Mouse (Mus musculus) cortical plate, adult 2 months (tissue): Measurements from ENCODE around the gene Scube3. TPM values are rescaled to one million over a fixed set of nuclear protein-coding genes. Genes with fewer than 3 reads are reported as not detected.

Source experiments
- H3K27ac ChIP-seq: fragments of 200-500 bp; 2 replicates; pipeline ENCODE4 v1.5.1; 2012; ENCODE audit warnings: low read length, control low read depth, inconsistent platforms; ENCODE audit not compliant: insufficient read depth
- H3K4me1 ChIP-seq: fragments of 200-500 bp; 2 replicates; pipeline ENCODE4 v1.6.1; 2011; ENCODE audit warnings: low read length; ENCODE audit not compliant: control insufficient read depth, insufficient read depth
- H3K4me3 ChIP-seq: fragments of 200-500 bp; 2 replicates; pipeline ENCODE4 v1.5.1; 2011; ENCODE audit warnings: mild to moderate bottlenecking, low read length, control low read depth; ENCODE audit not compliant: insufficient read depth
- CTCF ChIP-seq: fragments of 200-500 bp; IDR thresholded peaks from 2 replicates; pipeline ENCODE4 v1.5.1; 2011; ENCODE audit warnings: mild to moderate bottlenecking, control low read depth, low read length; ENCODE audit not compliant: insufficient read depth; ENCODE audit errors: extremely low read depth
- POLR2A ChIP-seq: fragments of 200-500 bp; IDR thresholded peaks from 2 replicates; pipeline ENCODE4 v1.6.1; 2011; ENCODE audit warnings: mild to moderate bottlenecking, low read length, control low read depth; ENCODE audit not compliant: insufficient read depth; ENCODE audit errors: extremely low read depth
- polyA plus RNA-seq: library from polyadenylated mRNA; depleted of rRNA; stranded (reverse); fragments of >200 nt; gene quantifications from 2 replicates; pipeline ENCODE4 v1.2.3, GENCODE M21; 2012

The Scube3 gene
- polyA plus RNA-seq, 1 experiment, result 3.0 TPM

GRCm38 (mm10) chr17:28130391-28131125 is 11.4 kb upstream of the Scube3 start:
- Histone ChIP-seq H3K4me1 (no peaks in the 10 kb centered on the region), H3K4me3 (no peak overlapping the region), H3K27ac (no peak overlapping the region)
- no peak for TF ChIP-seq POLR2A

- no peaks in the 10 kb centered on the region for H3K4me1 ChIP-seq
- no peak overlapping the region for H3K27ac ChIP-seq
- no peak for TF ChIP-seq CTCF
- no peak overlapping the region for H3K4me3 ChIP-seq
Measured at GRCm38 (mm10) chr17:28131156-28131555, 10.8 kb upstream of the Scube3 start.

- no peak for TF ChIP-seq POLR2A
- peak; percentile 61 for TF ChIP-seq CTCF
- Histone ChIP-seq H3K4me1 (no peaks in the 10 kb centered on the region), H3K27ac (no peak overlapping the region), H3K4me3 (no peak overlapping the region)
Measured at GRCm38 (mm10) chr17:28133193-28133592, 8.7 kb upstream of the Scube3 start.

- Histone ChIP-seq H3K4me3 (no peak overlapping the region), H3K27ac (no peak overlapping the region), H3K4me1 (no peaks in the 10 kb centered on the region)
- TF ChIP-seq CTCF (no peak), POLR2A (no peak)
Measured at GRCm38 (mm10) chr17:28135496-28135895, 6.4 kb upstream of the Scube3 start.

- TF ChIP-seq POLR2A (no peak), CTCF (no peak)
- Histone ChIP-seq H3K4me1 (no peaks in the 10 kb centered on the region), H3K27ac (no peak overlapping the region), H3K4me3 (no peak overlapping the region)
Measured at GRCm38 (mm10) chr17:28136266-28136665, 5.7 kb upstream of the Scube3 start.

- Histone ChIP-seq H3K4me3 (no peak overlapping the region), H3K27ac (no peak overlapping the region), H3K4me1 (no peaks in the 10 kb centered on the region)
- TF ChIP-seq POLR2A (no peak), CTCF (no peak)
Measured at GRCm38 (mm10) chr17:28138013-28138412, 3.9 kb upstream of the Scube3 start.

- TF ChIP-seq POLR2A (no peak), CTCF (no peak)
- Histone ChIP-seq H3K4me1 (no peaks in the 10 kb centered on the region), H3K4me3 (no peak overlapping the region), H3K27ac (no peak overlapping the region)
Measured at GRCm38 (mm10) chr17:28138685-28139084, 3.3 kb upstream of the Scube3 start.

GRCm38 (mm10) chr17:28140431-28141204 is 1.3 kb upstream of the Scube3 start:
- H3K4me1 ChIP-seq, result no peaks in the 10 kb centered on the region
- no peak overlapping the region for H3K27ac ChIP-seq
- TF ChIP-seq CTCF, result no peak
- no peak for TF ChIP-seq POLR2A
- H3K4me3 ChIP-seq, result no peak overlapping the region

GRCm38 (mm10) chr17:28141205-28141650 is 713 bp upstream of the Scube3 start:
- Histone ChIP-seq H3K4me1 (no peaks in the 10 kb centered on the region), H3K27ac (no peak overlapping the region), H3K4me3 (0 out of 2 replicates have a peak overlapping the region, but pooled peaks have one; percentile 26)
- TF ChIP-seq POLR2A (no peak), CTCF (no peak)
